Mouse (Mus musculus): ENCODE measurements around the gene Yaf2.

Gene Yaf2

DNA sequence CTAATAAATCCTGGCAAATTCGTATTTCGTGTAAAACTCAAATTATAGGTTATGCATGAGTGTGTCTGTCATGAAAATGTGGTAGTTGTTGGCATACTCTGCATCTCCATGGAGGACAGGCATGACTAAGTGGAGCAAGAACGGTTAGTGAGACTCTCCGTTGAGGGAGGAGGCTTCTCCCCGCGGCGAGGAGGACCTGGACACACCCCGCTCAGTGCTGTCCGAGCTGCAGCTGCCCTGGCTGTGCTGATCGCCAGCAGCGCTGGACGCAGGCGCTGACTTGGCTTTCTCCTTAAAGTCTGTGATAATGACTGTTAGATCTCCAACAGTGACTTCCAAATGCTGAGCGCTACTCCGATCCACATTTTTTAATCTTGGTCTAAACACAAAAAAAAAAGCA, 51.5 kb downstream of the Yaf2 start:
- no peak for DNase-seq (ENCODE audit: low spot score)

DNA sequence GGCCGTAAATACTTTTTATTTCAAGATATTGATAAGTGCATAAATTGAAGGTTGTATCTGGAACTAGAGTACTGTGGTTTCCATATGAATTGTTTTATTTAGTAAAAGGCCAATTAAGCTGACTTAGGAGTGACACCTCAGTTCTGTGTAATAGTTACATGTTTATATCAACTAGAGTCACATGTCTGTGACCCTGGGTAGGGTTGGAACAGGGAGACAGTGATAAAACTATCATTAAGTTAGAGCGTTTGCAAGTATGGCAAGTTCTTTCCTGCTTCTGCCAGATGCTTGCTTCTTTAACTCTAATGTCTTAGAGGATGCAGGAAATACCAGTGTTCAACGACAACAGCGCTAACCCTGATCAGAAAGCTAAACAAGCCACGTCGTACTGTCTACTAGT, 52.4 kb downstream of the Yaf2 start:
- no peak for DNase-seq (ENCODE audit: low spot score)

DNA sequence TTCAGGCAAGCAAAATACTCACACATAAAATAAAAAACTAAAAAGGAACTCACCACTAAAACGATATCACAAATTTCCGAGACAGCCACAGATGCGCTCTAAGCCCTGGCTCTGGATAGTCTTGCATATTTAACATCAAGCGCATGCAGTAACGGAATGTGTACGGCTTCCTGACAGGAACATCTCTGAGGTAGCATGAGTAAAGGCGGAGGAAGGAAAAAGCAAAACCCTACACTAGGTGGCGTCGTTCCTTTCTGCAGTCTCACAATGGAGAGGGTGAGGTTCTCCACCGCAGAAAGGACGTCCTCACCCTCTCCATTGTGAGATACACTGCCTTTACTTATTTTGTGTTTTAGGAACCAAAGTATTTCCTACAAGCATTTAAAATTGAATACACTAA, 53.4 kb downstream of the Yaf2 start:
- DNase-seq (ENCODE audit: low spot score): peak; percentile 68

DNA sequence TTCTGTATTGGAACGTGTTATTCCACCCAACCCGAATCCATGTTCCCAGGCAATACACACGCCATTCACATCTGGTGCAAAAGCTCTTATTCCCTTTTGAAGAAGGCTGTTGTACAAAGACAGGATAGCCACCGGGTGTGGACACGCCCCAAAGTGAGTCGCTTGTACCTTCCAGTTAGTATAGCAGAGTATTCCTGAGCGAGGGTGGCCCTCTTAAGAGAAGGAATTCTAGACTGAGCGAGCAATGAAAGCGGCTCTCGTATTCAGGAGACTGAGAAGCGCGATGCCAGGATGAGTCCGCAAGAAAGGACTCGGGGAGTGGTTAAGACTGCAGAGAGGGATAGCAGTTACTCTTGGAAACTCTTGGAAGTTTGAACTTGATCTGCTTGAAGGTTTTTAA, 60.5 kb downstream of the Yaf2 start:
- no peak for DNase-seq (ENCODE audit: low spot score)

DNA sequence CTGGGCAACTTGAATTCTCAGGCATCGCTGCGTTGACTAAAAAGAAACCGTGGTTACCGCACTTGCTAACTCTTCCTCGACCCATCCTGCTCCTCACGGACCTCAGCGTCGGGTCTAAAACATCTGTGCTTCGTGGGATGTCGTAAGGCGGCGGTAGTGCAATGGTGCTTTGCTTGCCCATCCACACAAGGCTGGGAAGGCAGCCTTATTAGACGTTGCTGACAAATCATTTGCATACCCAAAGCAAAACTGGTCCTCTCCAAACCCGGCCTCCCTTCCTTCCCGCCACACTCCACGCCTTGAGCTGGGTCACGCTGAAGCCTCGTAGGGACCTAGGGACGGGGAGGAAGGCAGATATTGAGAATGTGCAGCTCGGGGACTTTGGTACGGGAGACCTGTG, 61.1 kb downstream of the Yaf2 start:
- DNase-seq (ENCODE audit: low spot score): no peak

DNA sequence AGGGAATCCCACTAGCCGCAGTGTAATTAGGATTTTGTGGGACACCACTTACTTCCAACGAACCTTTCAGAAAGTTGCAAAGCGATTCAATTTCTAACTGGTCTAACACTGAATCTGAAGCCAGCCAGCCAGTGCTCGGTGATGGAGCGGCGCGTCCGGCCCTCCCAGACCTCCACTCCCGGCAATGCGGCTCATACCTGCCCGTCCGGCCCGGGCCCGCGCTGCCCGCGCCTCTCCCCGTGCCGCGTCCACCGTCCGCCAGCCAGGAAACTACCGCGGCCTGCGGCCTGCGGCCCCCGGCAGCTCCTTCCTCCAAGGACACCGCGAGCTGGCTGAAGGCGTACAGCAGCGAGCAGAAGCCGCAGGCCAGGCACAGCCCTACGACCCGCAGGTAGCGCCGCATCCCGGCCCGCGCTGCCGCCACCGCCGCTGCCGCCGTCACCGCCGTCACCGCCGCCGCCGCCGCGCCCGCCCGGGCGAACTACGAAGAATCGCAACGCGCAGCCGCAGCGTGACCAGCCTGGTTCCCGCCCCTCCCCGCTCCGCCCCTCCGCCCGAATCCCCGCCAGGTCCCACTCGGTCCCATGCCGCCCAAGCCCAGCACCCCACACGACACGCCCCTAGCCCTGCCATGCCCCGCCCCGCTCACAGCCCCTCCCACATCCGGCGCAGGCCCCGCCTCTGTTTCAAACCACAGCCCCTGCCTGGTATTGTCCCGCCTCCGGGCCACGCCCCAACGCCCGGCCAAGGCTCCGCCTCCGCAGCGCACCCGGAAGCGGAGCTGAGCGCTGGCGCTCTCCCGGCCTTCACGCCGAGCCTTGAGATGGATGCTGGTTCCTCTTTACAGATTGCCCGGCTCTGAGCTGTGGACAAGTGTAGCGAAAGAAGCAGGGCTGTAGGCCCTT, 61.8 kb downstream of the Yaf2 start, which contains the start of gene Gxylt1:
TSS of gene Gxylt1 (minus strand) at position 501 of the 905 bp plus-strand sequence.
- DNase-seq (ENCODE audit: low spot score): peak; percentile 100

DNA sequence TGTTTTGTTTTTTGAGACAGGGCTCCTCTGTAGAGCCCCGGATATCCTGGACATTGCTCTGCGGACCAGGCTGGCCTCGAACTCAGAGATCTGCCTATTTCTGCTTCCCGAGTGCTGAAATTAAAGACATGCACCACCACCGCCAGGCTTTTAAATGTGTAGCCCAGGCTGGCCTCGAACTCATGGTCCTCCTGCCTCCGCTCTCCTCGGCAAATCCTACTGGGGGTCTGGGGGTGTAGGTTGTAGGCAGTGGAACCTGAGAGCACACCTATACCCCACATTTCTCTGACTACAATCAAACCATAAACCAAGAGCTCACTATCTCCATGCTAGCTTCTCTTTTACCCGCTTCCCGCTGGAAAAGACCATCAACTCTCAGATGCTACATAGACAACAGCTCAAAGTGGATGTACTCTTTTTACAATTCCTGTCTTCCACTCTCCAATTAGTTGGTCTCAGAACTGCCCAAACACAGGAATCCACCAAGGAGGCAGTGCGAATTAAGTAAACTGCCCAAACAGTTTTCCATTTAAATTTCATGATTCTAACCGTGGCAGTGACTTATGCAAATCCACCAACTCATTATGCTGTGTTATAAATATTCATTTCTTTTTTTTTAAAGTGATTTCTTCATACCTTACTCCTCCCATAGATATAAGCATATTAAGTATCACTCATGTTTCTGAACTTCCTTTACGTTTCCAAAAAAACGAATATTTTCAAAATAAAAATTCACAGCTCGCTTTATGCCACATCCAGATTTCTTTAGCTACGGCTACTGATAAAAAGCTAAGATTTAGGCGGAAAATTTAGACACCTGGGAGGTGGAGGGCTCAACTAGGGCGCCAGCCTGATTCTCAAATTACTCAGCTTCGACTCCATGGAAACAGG, 62.7 kb downstream of the Yaf2 start:
- DNase-seq (ENCODE audit: low spot score): no peak

DNA sequence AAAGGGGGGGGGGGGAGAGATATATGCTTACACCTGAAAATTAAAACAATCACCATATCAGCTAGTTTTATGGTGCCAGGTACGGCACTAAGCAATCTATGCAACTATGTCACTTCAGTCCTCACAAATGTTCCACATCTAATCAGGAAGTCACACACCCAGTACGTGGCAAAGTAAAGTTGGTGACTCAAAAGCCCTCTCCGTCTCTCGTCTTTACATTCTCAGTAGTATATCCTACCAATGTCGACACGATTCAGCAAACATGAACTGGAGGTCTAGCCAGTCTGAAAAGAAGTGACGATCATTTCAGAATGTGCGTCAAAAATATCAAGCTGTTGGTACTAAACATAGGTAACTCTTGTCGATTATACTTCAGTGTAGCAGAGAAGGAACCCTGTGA, 63.8 kb downstream of the Yaf2 start:
- DNase-seq (ENCODE audit: low spot score): no peak

DNA sequence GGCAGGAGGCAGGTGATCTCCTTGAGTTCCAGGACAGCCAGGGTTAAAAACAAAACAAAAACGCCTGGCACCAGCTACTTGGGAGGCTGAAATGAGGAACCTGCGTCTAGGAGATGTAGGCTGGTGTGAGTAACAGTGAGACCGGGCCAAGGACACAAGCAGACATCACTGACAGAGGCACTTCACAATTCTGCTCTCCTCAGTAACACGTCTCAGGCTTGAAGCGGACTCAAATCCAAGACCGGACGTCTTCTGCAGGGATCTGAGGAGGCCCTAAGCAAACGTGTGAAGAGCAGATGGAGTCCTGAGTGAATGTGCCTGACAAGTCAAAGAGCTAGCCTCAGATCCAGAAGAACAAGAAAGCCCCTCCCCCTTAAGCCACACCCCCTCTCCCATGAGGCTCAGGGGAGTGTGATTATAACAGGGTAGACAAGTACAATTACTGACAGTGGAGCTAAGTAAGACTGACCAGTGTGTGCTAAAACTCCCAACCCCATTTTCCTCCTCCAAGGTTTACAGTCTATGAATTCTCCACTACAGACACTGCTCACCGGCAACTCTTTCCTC, 66.4 kb downstream of the Yaf2 start:
- DNase-seq (ENCODE audit: low spot score): no peak

DNA sequence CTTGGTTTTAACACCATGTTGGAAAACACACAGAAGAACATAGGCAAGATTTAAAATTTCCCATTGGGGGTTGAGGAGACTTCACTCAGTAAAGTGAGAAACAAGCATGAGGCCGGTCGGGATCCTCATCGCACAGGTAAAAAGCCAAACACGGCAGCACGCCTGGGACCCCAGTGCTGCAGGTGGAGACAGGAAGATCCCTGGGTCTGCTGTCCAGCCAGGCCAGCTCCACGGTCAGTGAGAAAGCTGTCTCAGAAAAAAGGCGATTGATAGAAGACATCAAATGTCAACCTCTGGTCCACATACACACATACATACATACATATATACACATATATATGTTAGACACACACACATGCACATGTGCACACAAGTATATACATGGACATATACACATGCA, 67.2 kb downstream of the Yaf2 start:
- DNase-seq (ENCODE audit: low spot score): no peak

DNA sequence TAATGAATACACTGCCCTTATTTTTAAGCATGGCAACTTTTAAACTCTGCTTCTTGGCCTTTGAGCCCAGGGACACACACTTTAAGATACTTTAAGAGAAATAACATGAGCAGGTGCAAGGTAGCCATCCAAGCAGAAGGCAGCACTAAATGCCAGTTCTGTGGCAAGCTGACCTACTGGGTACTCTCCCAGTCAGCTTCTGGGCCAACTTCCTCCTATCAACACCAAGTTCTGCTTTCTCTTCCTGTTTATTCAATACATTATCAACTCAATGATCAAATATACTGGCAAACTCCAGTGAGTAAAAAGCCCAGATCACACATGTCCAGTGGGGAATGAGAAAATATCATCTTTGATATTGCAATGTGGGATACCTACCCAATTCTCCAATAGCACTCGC, 68.7 kb downstream of the Yaf2 start:
- DNase-seq (ENCODE audit: low spot score): no peak

DNA sequence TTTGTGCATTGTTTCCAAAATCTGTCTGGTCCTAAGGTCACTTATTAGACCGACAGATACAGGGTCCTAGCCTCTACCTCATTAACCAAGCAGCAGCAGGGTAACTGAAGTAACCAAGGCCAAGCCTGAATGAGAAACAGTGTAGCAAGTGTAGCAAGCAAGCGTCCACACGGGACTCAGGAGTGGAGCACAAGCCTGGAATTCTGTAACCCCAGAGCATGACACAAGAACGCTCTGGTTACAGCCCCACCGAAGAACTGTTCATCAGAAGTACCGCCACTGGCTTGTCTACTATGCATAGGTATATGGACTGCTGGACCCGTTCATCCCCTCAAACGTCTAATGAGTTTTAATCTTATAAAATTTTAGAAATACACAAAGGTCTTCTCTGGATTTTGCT, 69.3 kb downstream of the Yaf2 start:
- DNase-seq (ENCODE audit: low spot score): no peak

DNA sequence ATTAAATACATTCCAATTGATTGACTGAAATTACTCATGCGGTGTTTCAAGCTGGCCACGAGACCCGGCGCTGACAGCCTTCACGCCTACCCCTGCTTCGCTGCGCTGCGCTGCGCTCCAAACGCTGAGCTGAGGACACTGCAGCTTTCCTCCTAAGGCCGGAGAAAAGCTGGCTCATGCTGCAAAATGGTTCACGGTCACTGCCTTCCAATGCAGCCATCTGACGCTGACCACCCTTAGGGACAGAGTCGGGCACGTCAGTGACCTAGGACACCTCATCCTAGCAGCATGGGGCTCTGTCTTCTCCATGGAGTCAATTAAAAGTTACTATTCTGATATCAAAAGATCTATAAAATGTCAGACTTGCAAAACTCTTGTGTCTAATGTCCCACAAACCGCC, 70.4 kb downstream of the Yaf2 start:
- no peak for DNase-seq (ENCODE audit: low spot score)

DNA sequence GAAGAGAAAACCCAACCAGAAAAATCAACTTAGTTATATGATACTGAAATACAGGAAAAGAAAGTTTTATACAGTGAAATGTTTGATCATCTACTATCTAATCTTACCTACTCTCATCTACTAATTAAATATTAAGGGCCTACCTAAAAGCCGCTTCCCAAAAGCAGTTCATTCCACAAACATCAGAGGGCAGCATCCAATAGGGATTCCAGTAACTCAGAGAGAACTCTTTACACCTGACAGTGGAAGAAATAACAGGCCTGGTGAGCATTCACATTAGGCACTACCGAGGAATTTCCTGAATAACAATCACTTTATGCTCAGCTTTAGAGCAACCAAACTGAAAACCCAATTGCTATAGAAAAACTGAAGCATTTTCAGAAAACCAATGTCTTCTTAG, 71.0 kb downstream of the Yaf2 start:
- peak; percentile 67 for DNase-seq (ENCODE audit: low spot score)

DNA sequence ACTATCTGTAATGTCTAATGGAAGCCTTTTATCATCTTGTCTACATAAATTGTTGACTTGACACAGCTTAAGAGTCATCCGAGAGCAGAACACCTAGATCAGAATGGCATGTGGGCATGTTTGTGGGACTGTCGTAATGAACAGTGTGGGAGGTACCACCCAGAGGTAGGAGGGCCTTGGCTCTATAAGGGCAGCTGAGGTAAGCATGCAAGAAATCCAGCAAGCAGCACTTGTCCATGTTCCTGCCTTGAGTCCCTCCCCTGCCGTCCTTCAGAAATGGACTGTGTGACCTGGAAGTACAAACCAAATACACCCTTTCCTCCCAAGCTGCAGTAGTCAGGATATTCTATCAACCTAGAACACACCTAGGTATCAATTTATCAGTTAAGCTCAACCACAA, 71.5 kb downstream of the Yaf2 start:
- DNase-seq (ENCODE audit: low spot score): no peak

DNA sequence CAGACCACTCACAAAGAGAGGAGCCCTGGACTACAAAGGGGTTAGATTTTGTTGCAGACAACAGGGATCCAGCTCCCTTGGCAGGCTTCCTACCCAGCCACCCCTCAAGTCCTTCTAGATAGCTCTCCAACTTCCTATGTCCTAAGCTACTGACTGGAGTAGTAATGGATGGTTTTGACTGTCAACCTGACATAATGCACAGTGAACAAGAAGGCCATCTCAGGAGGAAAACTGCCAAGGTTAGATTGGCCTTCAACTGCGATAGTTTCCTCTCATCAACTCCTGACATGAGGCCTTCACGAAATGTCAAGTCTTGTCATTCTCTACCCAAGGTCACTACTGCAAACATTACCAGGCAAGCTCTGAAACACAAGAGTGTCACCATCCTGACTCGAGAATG, 72.5 kb downstream of the Yaf2 start:
- no peak for DNase-seq (ENCODE audit: low spot score)

DNA sequence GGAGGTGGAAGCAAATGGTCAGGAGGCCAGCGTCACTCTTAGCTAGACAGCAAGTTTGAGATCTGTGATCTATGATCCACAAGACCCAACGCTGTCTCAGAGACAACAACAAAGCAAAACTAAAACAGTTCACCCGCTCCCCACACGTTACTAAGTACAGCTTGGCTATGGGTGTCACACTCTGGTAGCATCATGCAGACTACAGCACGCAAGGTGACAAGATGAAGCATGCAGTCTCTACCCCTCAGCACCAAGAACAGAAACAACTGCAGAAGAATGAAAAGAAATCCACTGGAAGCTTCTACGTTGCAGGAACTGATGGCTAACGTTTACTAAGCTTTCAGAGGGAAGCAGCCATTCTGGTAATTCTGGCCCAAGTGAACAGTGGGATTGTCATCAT, 73.2 kb downstream of the Yaf2 start:
- no peak for DNase-seq (ENCODE audit: low spot score)

DNA sequence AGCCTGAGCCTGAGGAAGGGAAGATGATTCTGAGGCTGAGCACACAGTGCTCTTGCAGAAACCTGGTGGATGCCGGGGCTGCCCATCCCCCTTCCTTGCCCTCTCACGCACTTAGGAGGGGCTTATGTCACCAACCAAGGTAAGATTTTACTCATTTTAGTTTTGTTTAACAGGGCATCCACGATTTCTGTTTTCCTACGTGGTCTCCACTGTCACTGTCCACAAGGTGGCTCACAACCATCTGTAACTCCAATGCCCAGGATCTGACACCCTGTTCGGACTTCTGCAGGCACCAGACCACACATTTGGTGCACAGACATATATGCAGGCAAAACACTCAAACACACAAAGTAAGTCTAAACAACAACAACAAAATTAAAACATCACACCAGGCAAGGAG, 73.9 kb downstream of the Yaf2 start:
- DNase-seq (ENCODE audit: low spot score): no peak

DNA sequence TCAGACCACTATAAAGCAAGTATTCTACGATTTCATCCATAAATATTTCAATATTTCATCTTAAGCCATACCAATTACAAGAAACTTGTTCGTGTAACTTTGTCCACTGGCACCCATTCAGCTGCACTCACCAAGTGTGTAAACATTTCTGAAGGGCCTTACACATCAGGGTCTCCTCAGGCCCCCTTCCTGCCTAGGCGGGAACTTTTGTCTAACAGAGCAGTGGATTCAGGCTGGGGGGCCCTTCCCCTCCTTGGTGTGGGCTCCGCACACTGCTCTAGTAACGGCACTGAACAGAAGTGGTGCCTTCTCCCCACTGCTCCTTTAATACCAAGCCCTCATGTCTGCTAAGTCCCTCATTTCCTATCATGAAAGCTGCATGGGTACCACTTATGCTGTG, 74.5 kb downstream of the Yaf2 start:
- no peak for DNase-seq (ENCODE audit: low spot score)

DNA sequence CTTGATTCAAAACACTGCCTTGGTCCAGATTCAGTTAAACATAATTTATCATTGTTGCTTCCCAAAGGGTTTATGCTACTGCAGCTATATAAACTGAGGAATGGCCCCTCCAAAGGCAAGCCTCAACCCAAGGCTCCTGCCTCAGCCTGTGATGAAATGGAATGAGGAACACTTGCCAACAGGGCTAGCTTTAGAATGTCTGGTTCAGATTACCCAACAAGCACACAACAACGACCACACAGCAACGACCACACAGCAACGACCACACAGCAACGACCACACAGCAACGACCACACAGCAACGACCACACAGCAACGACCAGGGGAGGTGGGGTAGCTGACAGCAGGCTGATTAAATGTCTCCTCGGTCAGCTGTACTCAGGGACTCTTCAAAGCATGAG, 76.8 kb downstream of the Yaf2 start:
- no peak for DNase-seq (ENCODE audit: low spot score)

DNA sequence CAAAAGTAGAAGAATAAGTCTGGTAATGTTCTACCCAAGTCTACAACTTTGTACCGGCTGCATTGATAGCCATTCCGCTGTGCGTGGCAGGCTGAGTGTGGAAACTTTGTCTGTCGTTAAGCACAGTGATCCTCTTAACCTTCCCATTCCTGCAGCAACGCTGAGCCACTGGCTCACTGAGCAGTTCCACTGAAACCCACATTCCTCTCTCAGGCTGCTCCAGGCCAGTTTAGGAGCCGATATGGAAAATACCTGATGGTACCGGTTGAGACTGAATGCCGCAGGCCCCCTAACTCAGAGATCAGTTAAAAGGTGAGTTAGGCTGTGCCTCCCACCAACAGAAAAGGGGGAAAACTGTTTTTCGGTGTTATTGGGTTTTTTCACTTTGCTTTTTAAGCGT, 81.4 kb downstream of the Yaf2 start:
- DNase-seq (ENCODE audit: low spot score): no peak

DNA sequence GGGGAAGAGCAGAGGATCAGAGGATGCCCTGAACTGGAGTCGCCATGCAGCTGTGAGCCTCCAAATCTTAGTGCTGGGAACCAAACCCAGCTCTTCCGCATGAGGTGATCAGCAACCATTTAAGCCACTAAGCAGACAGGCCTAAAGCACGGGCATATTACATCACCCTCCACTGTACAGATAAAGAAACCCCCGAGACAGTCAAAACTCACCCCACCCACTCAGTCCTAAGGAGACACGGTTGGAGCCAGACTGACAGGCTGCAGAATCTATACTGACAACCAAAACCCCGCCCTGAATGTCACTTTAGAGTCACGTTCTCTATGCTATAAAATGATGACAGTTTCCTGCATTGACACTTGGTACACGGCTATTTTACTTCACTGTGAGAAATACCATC, 83.6 kb downstream of the Yaf2 start:
- DNase-seq (ENCODE audit: low spot score): no peak

DNA sequence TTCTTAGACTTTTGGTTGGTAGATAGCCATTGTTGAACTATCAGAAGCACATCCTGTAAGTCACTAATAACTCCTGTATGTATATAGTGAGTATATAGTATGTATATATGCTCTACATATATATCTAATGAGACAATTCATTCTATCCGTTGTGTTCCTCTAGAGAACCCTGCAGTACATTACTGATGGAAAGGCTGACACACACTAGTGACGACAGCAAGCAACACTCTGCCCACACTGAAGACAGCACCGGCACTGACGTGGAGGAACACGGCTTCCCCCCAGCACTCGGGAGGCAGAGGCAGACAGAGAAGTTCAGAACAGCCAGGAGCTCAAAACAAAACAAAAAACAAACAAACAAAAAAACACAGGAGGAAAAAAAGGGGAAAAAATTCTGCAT, 84.3 kb downstream of the Yaf2 start:
- no peak for DNase-seq (ENCODE audit: low spot score)

All from testis, postnatal 10 days (tissue).